Mouse (Mus musculus) hindbrain, postnatal 0 days (tissue): ENCODE data around the gene Hoxc11. TPM values are rescaled to one million over a fixed set of nuclear protein-coding genes. Genes with fewer than 3 reads are reported as not detected.
A peak's percentile ranks its signal among the peaks of the same experiment; 100 is the strongest.

ENCODE experiments used
- ATAC-seq: fragments of 200-750 bp; cut with Nextera tagmentation; 2 replicates; pipeline ENCODE4 v1.8.0; 2017; ENCODE audit warnings: mild to moderate bottlenecking, moderate TSS enrichment, moderate library complexity
- DNase-seq: peaks from one replicate; pipeline ENCODE4 v3.0.0-alpha.2; 2015; ENCODE audit warnings: low spot score
- H3K27ac ChIP-seq: fragments of 300-500 bp; sonication (generic); 2 replicates; pipeline ENCODE4 v1.5.1; 2014; ENCODE audit warnings: mild to moderate bottlenecking
- H3K27me3 ChIP-seq: fragments of 300-500 bp; sonication (generic); 2 replicates; pipeline ENCODE4 v1.6.1; 2014; ENCODE audit warnings: low read length, mixed read lengths; ENCODE audit not compliant: insufficient read depth
- H3K36me3 ChIP-seq: fragments of 300-500 bp; sonication (generic); 2 replicates; pipeline ENCODE4 v1.6.1; 2014; ENCODE audit warnings: low read length, mixed read lengths; ENCODE audit not compliant: insufficient read depth
- H3K4me1 ChIP-seq: fragments of 300-500 bp; sonication (generic); 2 replicates; pipeline ENCODE4 v1.6.1; 2014; ENCODE audit warnings: antibody characterized with exemption, low read length, mixed read lengths; ENCODE audit not compliant: insufficient read depth
- H3K4me2 ChIP-seq: fragments of 300-500 bp; sonication (generic); 2 replicates; pipeline ENCODE4 v1.6.1; 2014; ENCODE audit warnings: low read depth, mild to moderate bottlenecking, low read length, moderate library complexity, mixed read lengths
- H3K4me3 ChIP-seq: fragments of 300-500 bp; sonication (generic); 2 replicates; pipeline ENCODE4 v1.5.1; 2014; ENCODE audit warnings: low read length
- H3K9ac ChIP-seq: fragments of 300-500 bp; sonication (generic); replicated peaks from 2 replicates; pipeline ENCODE4 v1.6.1; 2014; ENCODE audit warnings: mild to moderate bottlenecking, low read length, moderate library complexity, mixed read lengths
- H3K9me3 ChIP-seq: fragments of 300-500 bp; sonication (generic); 2 replicates; pipeline ENCODE4 v1.6.1; 2016; ENCODE audit warnings: low read length, mixed read lengths
- CTCF ChIP-seq: IDR thresholded peaks from 2 replicates; pipeline ENCODE4 v1.5.1; 2016; ENCODE audit warnings: antibody characterized with exemption, control low read depth, low read depth
- WGBS: fragments of 180-500 bp; shearing (Covaris S2); extraction: QIAGEN DNeasy Blood & Tissue Kit; methylation state at CpG from one replicate; pipeline ENCODE4 v1.1.7; 2014; 5-methylcytosine and 5-hydroxymethylcytosine counted together
- polyA plus RNA-seq: library from polyadenylated mRNA; unstranded; fragments of >200 nt; fragmentation: Nextera tagmentation; extraction: Ambion mirVana; gene quantifications from 2 replicates; pipeline ENCODE4 v1.2.1, GENCODE M21; 2015
- total RNA-seq: library from RNA; depleted of rRNA; stranded (reverse); fragments of >200 nt; gene quantifications from 2 replicates; pipeline ENCODE4 v1.2.3, GENCODE M21; 2014

The Hoxc11 gene
- total and polyA plus RNA-seq, 2 experiments from 2014 or later, result not detected

- Histone ChIP-seq H3K27me3 (peaks cover 95% of the 10 kb centered on the region), H3K9me3 (no peaks in the 10 kb centered on the region), H3K4me2 (no peak overlapping the region), H3K9ac (no peak overlapping the region), H3K27ac (no peak overlapping the region), H3K4me1 (no peaks in the 10 kb centered on the region), H3K36me3 (no peaks in the 10 kb centered on the region), H3K4me3 (no peak overlapping the region)
- DNase-seq, result no peak
- WGBS, result under 1% methylated on average over 47 of the region's 50 CpGs
- ATAC-seq, result no peak
- TF ChIP-seq CTCF, result no peak
These were observed 17.1 kb upstream of the Hoxc11 start for GRCm38 (mm10) chr15:102937036-102937666.

- ATAC-seq (no peak), DNase-seq (no peak)
- no peaks in the 10 kb centered on the region for H3K36me3 ChIP-seq
- no peak overlapping the region for H3K9ac ChIP-seq
- H3K9me3 ChIP-seq, result no peaks in the 10 kb centered on the region
- WGBS, result 2% methylated on average over 33 of the region's 34 CpGs
- no peak overlapping the region for H3K4me2 ChIP-seq
- no peak for TF ChIP-seq CTCF
- H3K4me3 ChIP-seq, result no peak overlapping the region
- no peaks in the 10 kb centered on the region for H3K4me1 ChIP-seq
- H3K27me3 ChIP-seq, result peaks cover 94% of the 10 kb centered on the region
- H3K27ac ChIP-seq, result no peak overlapping the region
These were observed 14.7 kb upstream of the Hoxc11 start for GRCm38 (mm10) chr15:102939256-102940155.

- ATAC-seq, result no peak
These were observed 11.3 kb upstream of the Hoxc11 start for GRCm38 (mm10) chr15:102942739-102943467.

GRCm38 (mm10) chr15:102943468-102943813 is 10.8 kb upstream of the Hoxc11 start:
- no peak overlapping the region for H3K27ac ChIP-seq
- ATAC-seq (no peak), DNase-seq (no peak)
- H3K4me1 ChIP-seq, result no peaks in the 10 kb centered on the region
- no peak overlapping the region for H3K9ac ChIP-seq
- TF ChIP-seq CTCF, result no peak
- H3K27me3 ChIP-seq, result peaks cover 95% of the 10 kb centered on the region
- H3K9me3 ChIP-seq, result no peaks in the 10 kb centered on the region
- no peak overlapping the region for H3K4me2 ChIP-seq
- no peak overlapping the region for H3K4me3 ChIP-seq
- H3K36me3 ChIP-seq, result no peaks in the 10 kb centered on the region
- 6% methylated on average over 5 of the region's 5 CpGs for WGBS

More at GRCm38 (mm10) chr15:102942739-102943467, 11.3 kb upstream of the Hoxc11 start:
- no peak overlapping the region for H3K27ac ChIP-seq
- no peaks in the 10 kb centered on the region for H3K4me1 ChIP-seq
- TF ChIP-seq CTCF, result no peak
- no peak overlapping the region for H3K9ac ChIP-seq
- WGBS, result under 1% methylated on average over 48 of the region's 53 CpGs
- H3K27me3 ChIP-seq, result peaks cover 94% of the 10 kb centered on the region
- DNase-seq, result no peak
- H3K36me3 ChIP-seq, result no peaks in the 10 kb centered on the region
- peak overlapping the region; percentile 16; the same call in 1 of the 2 replicates for H3K4me2 ChIP-seq
- no peak overlapping the region for H3K4me3 ChIP-seq
- H3K9me3 ChIP-seq, result no peaks in the 10 kb centered on the region

GRCm38 (mm10) chr15:102945185-102946077 is 8.8 kb upstream of the Hoxc11 start:
- no peaks in the 10 kb centered on the region for H3K36me3 ChIP-seq
- DNase-seq (no peak), ATAC-seq (no peak)
- WGBS, result 8% methylated on average over 22 of the region's 22 CpGs
- H3K4me3 ChIP-seq, result no peak overlapping the region
- no peak overlapping the region for H3K27ac ChIP-seq
- no peak overlapping the region for H3K9ac ChIP-seq
- H3K4me2 ChIP-seq, result no peak overlapping the region
- H3K9me3 ChIP-seq, result no peaks in the 10 kb centered on the region
- peaks cover 94% of the 10 kb centered on the region for H3K27me3 ChIP-seq
- no peak for TF ChIP-seq CTCF
- no peaks in the 10 kb centered on the region for H3K4me1 ChIP-seq

GRCm38 (mm10) chr15:102947276-102947675 is 7.0 kb upstream of the Hoxc11 start:
- Histone ChIP-seq H3K4me2 (no peak overlapping the region), H3K36me3 (no peaks in the 10 kb centered on the region), H3K9ac (no peak overlapping the region), H3K27ac (no peak overlapping the region), H3K4me1 (no peaks in the 10 kb centered on the region), H3K9me3 (no peaks in the 10 kb centered on the region), H3K4me3 (no peak overlapping the region), H3K27me3 (peaks cover 92% of the 10 kb centered on the region)
- DNase-seq, result no peak
- TF ChIP-seq CTCF, result no peak
- no peak for ATAC-seq
- WGBS, result 2% methylated on average over 9 of the region's 9 CpGs
